ENCODE assay signal across 28 mouse cellular contexts in the genomic region with DNA sequence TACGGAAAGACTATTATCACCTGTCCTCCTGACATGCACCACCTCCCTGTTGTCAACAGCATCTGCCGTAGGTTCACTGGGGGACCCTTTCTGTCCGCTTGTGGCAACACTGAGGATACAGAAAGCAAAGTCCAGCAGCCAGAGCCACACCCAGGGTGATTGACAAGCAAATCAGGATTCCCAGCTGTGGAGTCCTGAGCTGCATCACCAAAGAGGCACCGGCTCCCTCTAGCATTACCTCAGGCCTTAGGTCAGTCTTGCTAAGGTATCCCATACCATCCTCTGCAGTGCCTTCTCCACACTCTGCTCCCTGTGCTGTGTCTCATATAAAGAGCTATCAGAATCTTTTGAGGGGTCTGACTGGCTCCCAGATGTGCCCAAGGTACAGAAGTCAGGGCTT.
"Had no signal": no experiment of that assay in that cellular context is flagged by ENCODE, and none has a peak within 500 bp of the region (broad histone marks: within the 10 kb centered on the region; RNA-seq: fewer than 3 reads in every experiment).

No protein-coding gene starts in this region.

- H3K27ac ChIP-seq: embryonic facial prominence, embryonic 12.5 days; embryonic facial prominence, embryonic 13.5 days; embryonic facial prominence, embryonic 15.5 days; forebrain, embryonic 10.5 days; forebrain, embryonic 12.5 days; forebrain, embryonic 13.5 days; forebrain, embryonic 15.5 days; gastrocnemius, adult 2 months; heart, adult 2 months had no signal

- H3K4me3 ChIP-seq: embryonic facial prominence, embryonic 12.5 days; embryonic facial prominence, embryonic 13.5 days; embryonic facial prominence, embryonic 15.5 days; erythroblast, embryonic 14.5 days; forebrain, embryonic 10.5 days; forebrain, embryonic 12.5 days; forebrain, embryonic 13.5 days; forebrain, embryonic 15.5 days; gastrocnemius, adult 2 months; heart, adult 2 months had no signal

- DNase-seq: cerebellum, adult 18-20 months; cerebellum, adult 2 months; cerebellum, adult 8-10 months; cerebellum, adult 9-10 months; cerebellum, adult 9-11 months; cerebellum, postnatal 10 days; cerebellum, postnatal 14 days; cerebellum, postnatal 25 days; cerebellum, postnatal 36 days; embryo, embryonic 11 days; forebrain, postnatal 0 days; gastrocnemius, adult 2 months; gastrocnemius, postnatal 10 days; gastrocnemius, postnatal 14 days; gastrocnemius, postnatal 25 days; gastrocnemius, postnatal 36 days; heart, adult 18-20 months; heart, adult 2 months had no signal

- H3K27me3 ChIP-seq: embryonic facial prominence, embryonic 12.5 days; embryonic facial prominence, embryonic 13.5 days; embryonic facial prominence, embryonic 15.5 days; forebrain, embryonic 12.5 days; forebrain, embryonic 13.5 days; forebrain, embryonic 15.5 days had no signal

- ATAC-seq: forebrain, embryonic 13.5 days; forebrain, embryonic 14.5 days; forebrain, embryonic 15.5 days; forebrain, embryonic 16.5 days; forebrain, postnatal 0 days had no signal

- H3K4me2 ChIP-seq: embryonic facial prominence, embryonic 12.5 days; embryonic facial prominence, embryonic 13.5 days; embryonic facial prominence, embryonic 15.5 days; forebrain, embryonic 12.5 days; forebrain, embryonic 13.5 days; forebrain, embryonic 15.5 days had no signal

- H3K4me1 ChIP-seq: forebrain, embryonic 12.5 days; forebrain, embryonic 13.5 days; forebrain, embryonic 15.5 days had no signal

- H3K9me3 ChIP-seq: embryonic facial prominence, embryonic 12.5 days; forebrain, embryonic 10.5 days; forebrain, embryonic 12.5 days; forebrain, embryonic 13.5 days had no signal

- H3K36me3 ChIP-seq: embryonic facial prominence, embryonic 12.5 days; embryonic facial prominence, embryonic 13.5 days; embryonic facial prominence, embryonic 15.5 days; forebrain, embryonic 10.5 days; forebrain, embryonic 12.5 days; forebrain, embryonic 15.5 days had no signal

- H3K9ac ChIP-seq: embryonic facial prominence, embryonic 12.5 days; embryonic facial prominence, embryonic 13.5 days; embryonic facial prominence, embryonic 15.5 days; forebrain, embryonic 12.5 days; forebrain, embryonic 13.5 days; forebrain, embryonic 15.5 days; forebrain, postnatal 0 days had no signal
